Mouse (Mus musculus): ENCODE results near the gene Aknad1. TPM values are rescaled to one million over a fixed set of nuclear protein-coding genes. Genes with fewer than 3 reads are reported as not detected.

Gene Aknad1
- total and polyA plus RNA-seq, 2 experiments from 2014 or later = not detected

GRCm38 (mm10) chr3:108810747-108811263, 71.3 kb downstream of the Aknad1 start:
- no peak overlapping the region for H3K4me2 ChIP-seq (ENCODE audit: low read depth)
- no peaks in the 10 kb centered on the region for H3K27me3 ChIP-seq (ENCODE audit: insufficient read depth, low read length)
- WGBS = 66% methylated on average over 4 of the region's 4 CpGs
- H3K4me3 ChIP-seq (ENCODE audit: low read depth, low read length) = no peak overlapping the region
- no peaks in the 10 kb centered on the region for H3K4me1 ChIP-seq (ENCODE audit: insufficient read depth)
- ATAC-seq = no peak
- no peaks in the 10 kb centered on the region for H3K9me3 ChIP-seq (ENCODE audit: low read length)
- no peak overlapping the region for H3K27ac ChIP-seq (ENCODE audit: low read depth, low read length)
- TF ChIP-seq CTCF (IDR thresholded peaks at IDR 0.05; ENCODE audit: low read depth) = no peak
- no peak for DNase-seq
- no peak overlapping the region for H3K9ac ChIP-seq
- no peaks in the 10 kb centered on the region; the same call in 1 of the 2 replicates for H3K36me3 ChIP-seq (ENCODE audit: insufficient read depth)

- Histone ChIP-seq H3K4me3 (ENCODE audit: low read depth, low read length) (no peak overlapping the region), H3K36me3 (ENCODE audit: insufficient read depth) (no peaks in the 10 kb centered on the region; the same call in 1 of the 2 replicates), H3K27me3 (ENCODE audit: insufficient read depth, low read length) (no peaks in the 10 kb centered on the region), H3K4me1 (ENCODE audit: insufficient read depth) (no peaks in the 10 kb centered on the region), H3K9ac (no peak overlapping the region), H3K4me2 (ENCODE audit: low read depth) (no peak overlapping the region), H3K9me3 (ENCODE audit: low read length) (no peaks in the 10 kb centered on the region), H3K27ac (ENCODE audit: low read depth, low read length) (no peak overlapping the region)
- no peak for TF ChIP-seq CTCF (IDR thresholded peaks at IDR 0.05; ENCODE audit: low read depth)
- no peak for ATAC-seq
- DNase-seq = no peak
- WGBS = 73% methylated on average over 4 of the region's 4 CpGs
Observed at GRCm38 (mm10) chr3:108815631-108816030, 76.2 kb downstream of the Aknad1 start.

GRCm38 (mm10) chr3:108830493-108830892, 91.0 kb downstream of the Aknad1 start:
- no peak overlapping the region for H3K9ac ChIP-seq
- H3K36me3 ChIP-seq (ENCODE audit: insufficient read depth) = no peaks in the 10 kb centered on the region
- no peak overlapping the region for H3K4me3 ChIP-seq (ENCODE audit: low read depth, low read length)
- ATAC-seq (no peak), DNase-seq (no peak)
- no peaks in the 10 kb centered on the region for H3K9me3 ChIP-seq (ENCODE audit: low read length)
- WGBS = 86% methylated on average over 11 of the region's 11 CpGs
- H3K4me1 ChIP-seq (ENCODE audit: insufficient read depth) = no peaks in the 10 kb centered on the region
- no peak overlapping the region for H3K4me2 ChIP-seq (ENCODE audit: low read depth)
- H3K27me3 ChIP-seq (ENCODE audit: insufficient read depth, low read length) = no peaks in the 10 kb centered on the region
- no peak for TF ChIP-seq CTCF (IDR thresholded peaks at IDR 0.05; ENCODE audit: low read depth)
- H3K27ac ChIP-seq (ENCODE audit: low read depth, low read length) = no peak overlapping the region

GRCm38 (mm10) chr3:108831750-108832149, 92.3 kb downstream of the Aknad1 start:
- no peaks in the 10 kb centered on the region for H3K4me1 ChIP-seq (ENCODE audit: insufficient read depth)
- TF ChIP-seq CTCF (IDR thresholded peaks at IDR 0.05; ENCODE audit: low read depth) = no peak
- no peaks in the 10 kb centered on the region for H3K36me3 ChIP-seq (ENCODE audit: insufficient read depth)

More at GRCm38 (mm10) chr3:108831750-108832149, 92.3 kb downstream of the Aknad1 start:
- ATAC-seq = no peak
- Histone ChIP-seq H3K9me3 (ENCODE audit: low read length) (no peaks in the 10 kb centered on the region), H3K4me3 (ENCODE audit: low read depth, low read length) (no peak overlapping the region), H3K9ac (no peak overlapping the region), H3K27me3 (ENCODE audit: insufficient read depth, low read length) (no peaks in the 10 kb centered on the region), H3K4me2 (ENCODE audit: low read depth) (no peak overlapping the region), H3K27ac (ENCODE audit: low read depth, low read length) (no peak overlapping the region)
- 96% methylated on average over 6 of the region's 6 CpGs for WGBS
- no peak for DNase-seq

Other genes starting within 250 kb of the Aknad1 start
- gene 1700013F07Rik, start 205.5 kb upstream of the Aknad1 start, total RNA-seq (2014; rRNA removed) = 0.85 and 1.8 TPM in 2 replicates
- gene 1700013F07Rik, start 205.5 kb upstream of the Aknad1 start, polyA plus RNA-seq (2015; fragmentation: Nextera tagmentation; extraction: Ambion mirVana) = 3.0 and 4.5 TPM in 2 replicates
- 9.2 and 11.5 TPM in 2 replicates for gene 5330417C22Rik, start 203.1 kb upstream of the Aknad1 start, total RNA-seq (2014; rRNA removed)
- gene 5330417C22Rik, start 203.1 kb upstream of the Aknad1 start, polyA plus RNA-seq (2015; fragmentation: Nextera tagmentation; extraction: Ambion mirVana) = 16.6 and 17.5 TPM in 2 replicates
- 59.6 and 70.2 TPM in 2 replicates for gene Tmem167b, start 177.2 kb upstream of the Aknad1 start, total RNA-seq (2014; rRNA removed)
- gene Tmem167b, start 177.2 kb upstream of the Aknad1 start, polyA plus RNA-seq (2015; fragmentation: Nextera tagmentation; extraction: Ambion mirVana) = 42.5 and 50.0 TPM in 2 replicates
- 10.8 and 13.8 TPM in 2 replicates for gene Taf13, start 168.0 kb upstream of the Aknad1 start, total RNA-seq (2014; rRNA removed)
- 41.0 and 46.4 TPM in 2 replicates for gene Taf13, start 168.0 kb upstream of the Aknad1 start, polyA plus RNA-seq (2015; fragmentation: Nextera tagmentation; extraction: Ambion mirVana)
- 107 and 110 TPM in 2 replicates for gene Wdr47, start 148.4 kb upstream of the Aknad1 start, total RNA-seq (2014; rRNA removed)
- 72.4 and 90.1 TPM in 2 replicates for gene Wdr47, start 148.4 kb upstream of the Aknad1 start, polyA plus RNA-seq (2015; fragmentation: Nextera tagmentation; extraction: Ambion mirVana)
- 43.9 and 84.0 TPM in 2 replicates for gene Clcc1, start 85.7 kb upstream of the Aknad1 start, total RNA-seq (2014; rRNA removed)
- 47.5 and 48.8 TPM in 2 replicates for gene Clcc1, start 85.7 kb upstream of the Aknad1 start, polyA plus RNA-seq (2015; fragmentation: Nextera tagmentation; extraction: Ambion mirVana)
- gene Gpsm2, start 17.3 kb upstream of the Aknad1 start, total RNA-seq (2014; rRNA removed) = 12.6 and 16.6 TPM in 2 replicates
- gene Gpsm2, start 17.3 kb upstream of the Aknad1 start, polyA plus RNA-seq (2015; fragmentation: Nextera tagmentation; extraction: Ambion mirVana) = 11.3 and 14.2 TPM in 2 replicates
- gene Stxbp3, start 100.9 kb downstream of the Aknad1 start, total RNA-seq (2014; rRNA removed) = 9.5 and 9.7 TPM in 2 replicates
- gene Stxbp3, start 100.9 kb downstream of the Aknad1 start, polyA plus RNA-seq (2015; fragmentation: Nextera tagmentation; extraction: Ambion mirVana) = 8.2 and 11.2 TPM in 2 replicates
- 0.24 TPM in 1 of 2 replicates, not detected in the other for gene Fndc7, start 150.3 kb downstream of the Aknad1 start, total RNA-seq (2014; rRNA removed)
- not detected in 2 replicates for gene Fndc7, start 150.3 kb downstream of the Aknad1 start, polyA plus RNA-seq (2015; fragmentation: Nextera tagmentation; extraction: Ambion mirVana)
- 24.9 and 33.4 TPM in 2 replicates for gene Prpf38b, start 172.1 kb downstream of the Aknad1 start, total RNA-seq (2014; rRNA removed)
- gene Prpf38b, start 172.1 kb downstream of the Aknad1 start, polyA plus RNA-seq (2015; fragmentation: Nextera tagmentation; extraction: Ambion mirVana) = 17.5 and 34.3 TPM in 2 replicates
- gene Henmt1, start 200.2 kb downstream of the Aknad1 start, total RNA-seq (2014; rRNA removed) = 0.24 and 9.9 TPM in 2 replicates
- gene Henmt1, start 200.2 kb downstream of the Aknad1 start, polyA plus RNA-seq (2015; fragmentation: Nextera tagmentation; extraction: Ambion mirVana) = 2.2 and 2.4 TPM in 2 replicates
- not detected in 2 replicates for gene Gm9857, start 200.8 kb downstream of the Aknad1 start, total RNA-seq (2014; rRNA removed)
- 0.52 TPM in 1 of 2 replicates, not detected in the other for gene Gm9857, start 200.8 kb downstream of the Aknad1 start, polyA plus RNA-seq (2015; fragmentation: Nextera tagmentation; extraction: Ambion mirVana)

Measured in forebrain, postnatal 0 days (tissue).